Mouse (Mus musculus): ENCODE results near the gene Abhd14a.

GRCm38 (mm10) chr9:106421865-106422160, 25.7 kb downstream of the Abhd14a start:
- TF ChIP-seq CTCF (conservative IDR thresholded peaks at IDR 0.05; ENCODE audit: low read length) (peak; percentile 59), NANOG (IDR thresholded peaks at IDR 0.05; ENCODE audit: borderline replicate concordance, low read length) (no peak)
